Mouse (Mus musculus): ENCODE measurements around the gene Lce3c. TPM values are rescaled to one million over a fixed set of nuclear protein-coding genes. Genes with fewer than 3 reads are reported as not detected.

The Lce3c gene
- not detected in 2 replicates for polyA plus RNA-seq (2012; rRNA removed; ENCODE audit: low replicate concordance)

GRCm38 (mm10) chr3:92944186-92944585 is at the start of gene Lce3c:
Gene Lce3c (plus strand): TSS chr3:92944486.

GRCm38 (mm10) chr3:92926130-92926529 is 18.2 kb upstream of the Lce3c start, which contains the start of gene Lce3a:
Gene Lce3a (minus strand): TSS chr3:92926230.

GRCm38 (mm10) chr3:92932679-92933078 is 11.6 kb upstream of the Lce3c start, which contains the start of gene Lce3b:
Gene Lce3b (plus strand): TSS chr3:92932979.

DNA sequence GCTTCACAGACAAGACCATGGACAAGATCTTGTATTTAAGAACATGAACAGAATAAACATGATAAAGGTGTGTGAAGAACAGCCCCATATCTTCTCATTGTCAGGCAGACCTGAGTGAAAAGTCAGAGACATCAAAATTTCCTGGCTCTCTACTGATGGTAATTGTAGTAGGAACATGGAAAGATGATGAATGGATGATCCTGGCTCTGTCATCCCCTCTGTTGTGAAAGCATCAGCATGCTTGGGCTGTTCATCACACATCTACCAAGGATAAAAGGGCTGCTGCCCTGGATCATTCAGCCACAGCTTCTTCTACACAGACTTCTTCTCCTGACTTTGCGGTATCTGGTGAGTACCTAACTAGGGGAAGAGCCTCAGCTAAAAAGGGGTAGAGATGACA is 12.8 kb downstream of the Lce3c start, which contains the start of gene Lce3d:
Gene Lce3d (plus strand): TSS at position 301 of the 400 bp plus-strand sequence.

DNA sequence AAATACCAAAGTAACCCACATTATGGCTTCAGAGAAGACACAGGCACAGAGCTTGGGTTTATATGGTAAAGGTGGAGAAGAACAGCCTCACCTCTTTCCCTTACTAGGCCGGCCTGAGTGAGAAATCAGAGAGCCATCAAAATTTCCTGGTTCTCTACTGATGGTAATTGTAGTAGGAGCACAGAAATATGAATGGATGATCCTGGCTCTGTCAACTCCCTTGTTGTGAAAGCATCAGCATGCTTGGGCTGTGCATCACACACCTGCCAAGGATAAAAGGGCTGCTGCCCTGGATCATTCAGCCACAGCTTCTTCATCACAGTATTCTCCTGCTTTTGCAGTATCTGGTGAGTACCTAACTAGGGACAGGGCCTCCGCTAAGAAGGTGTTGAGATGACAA is 22.5 kb downstream of the Lce3c start, which contains the start of gene Lce3e:
Gene Lce3e (plus strand): TSS at position 301 of the 400 bp plus-strand sequence.

GRCm38 (mm10) chr3:92991926-92992325 is 47.6 kb downstream of the Lce3c start, which contains the start of gene Lce3f:
Gene Lce3f (plus strand): TSS chr3:92992226.

Other genes starting within 250 kb of the Lce3c start
- gene Lce1e, start 235.4 kb upstream of the Lce3c start, polyA plus RNA-seq (2012; rRNA removed; ENCODE audit: low replicate concordance), result 0.93 TPM in 1 of 2 replicates, not detected in the other
- 0.91 TPM in 1 of 2 replicates, not detected in the other for gene Lce1f, start 224.1 kb upstream of the Lce3c start, polyA plus RNA-seq (2012; rRNA removed; ENCODE audit: low replicate concordance)
- gene Gm38119, start 205.4 kb upstream of the Lce3c start, polyA plus RNA-seq (2012; rRNA removed; ENCODE audit: low replicate concordance), result not detected in 2 replicates
- gene Lce1g, start 192.1 kb upstream of the Lce3c start, polyA plus RNA-seq (2012; rRNA removed; ENCODE audit: low replicate concordance), result not detected in 2 replicates
- 0.22 and 0.56 TPM in 2 replicates for gene Lce1h, start 179.4 kb upstream of the Lce3c start, polyA plus RNA-seq (2012; rRNA removed; ENCODE audit: low replicate concordance)
- gene Lce1i, start 165.6 kb upstream of the Lce3c start, polyA plus RNA-seq (2012; rRNA removed; ENCODE audit: low replicate concordance), result 1.3 TPM in 1 of 2 replicates, not detected in the other
- 0.95 TPM in 1 of 2 replicates, not detected in the other for gene Lce1j, start 154.0 kb upstream of the Lce3c start, polyA plus RNA-seq (2012; rRNA removed; ENCODE audit: low replicate concordance)
- gene Lce1k, start 136.6 kb upstream of the Lce3c start, polyA plus RNA-seq (2012; rRNA removed; ENCODE audit: low replicate concordance), result 0.76 TPM in 1 of 2 replicates, not detected in the other
- gene Kprp, start 117.2 kb upstream of the Lce3c start, polyA plus RNA-seq (2012; rRNA removed; ENCODE audit: low replicate concordance), result 0.30 and 3.9 TPM in 2 replicates
- gene Lce1l, start 93.2 kb upstream of the Lce3c start, polyA plus RNA-seq (2012; rRNA removed; ENCODE audit: low replicate concordance), result 5.9 TPM in 1 of 2 replicates, not detected in the other
- 0.25 and 9.0 TPM in 2 replicates for gene 2310050C09Rik, start 74.3 kb upstream of the Lce3c start, polyA plus RNA-seq (2012; rRNA removed; ENCODE audit: low replicate concordance)
- gene Lce3a, start 18.3 kb upstream of the Lce3c start, polyA plus RNA-seq (2012; rRNA removed; ENCODE audit: low replicate concordance), result not detected in 2 replicates
- not detected in 2 replicates for gene Lce3b, start 11.5 kb upstream of the Lce3c start, polyA plus RNA-seq (2012; rRNA removed; ENCODE audit: low replicate concordance)
- not detected in 2 replicates for gene Lce3d, start 12.9 kb downstream of the Lce3c start, polyA plus RNA-seq (2012; rRNA removed; ENCODE audit: low replicate concordance)
- gene Lce3e, start 22.6 kb downstream of the Lce3c start, polyA plus RNA-seq (2012; rRNA removed; ENCODE audit: low replicate concordance), result not detected in 2 replicates
- gene Lce3f, start 47.7 kb downstream of the Lce3c start, polyA plus RNA-seq (2012; rRNA removed; ENCODE audit: low replicate concordance), result 0.30 TPM in 1 of 2 replicates, not detected in the other
- gene Crct1, start 71.2 kb downstream of the Lce3c start, polyA plus RNA-seq (2012; rRNA removed; ENCODE audit: low replicate concordance), result 0.85 and 11.7 TPM in 2 replicates
- 1.9 and 9.2 TPM in 2 replicates for gene Lce1m, start 74.6 kb downstream of the Lce3c start, polyA plus RNA-seq (2012; rRNA removed; ENCODE audit: low replicate concordance)
- not detected in 2 replicates for gene Gm4858, start 124.3 kb downstream of the Lce3c start, polyA plus RNA-seq (2012; rRNA removed; ENCODE audit: low replicate concordance)
- not detected in 2 replicates for gene Crnn, start 200.3 kb downstream of the Lce3c start, polyA plus RNA-seq (2012; rRNA removed; ENCODE audit: low replicate concordance)

Data from mammary gland, adult 2 months (tissue).